Mouse (Mus musculus): ENCODE measurements around the gene Moap1. TPM values are rescaled to one million over a fixed set of nuclear protein-coding genes. Genes with fewer than 3 reads are reported as not detected.
A peak's percentile ranks its signal among the peaks of the same experiment; 100 is the strongest.

Gene Moap1
- 10 to 100 TPM; 33.1 to 34.5 TPM for total RNA-seq (2021)
- long read RNA-seq, experiment 1, transcript Moap1-202 (2 exons, 1,284 nt), result major isoform, 40 of 49 reads
- long read RNA-seq, experiment 1, transcript Moap1-201 (2 exons, 1,312 nt), result minor isoform, 9 of 49 reads
- long read RNA-seq, experiment 1, partial matches to known transcripts, result 0 of 49 reads
- long read RNA-seq, experiment 1, other reads (novel, unspliced or antisense), result 0 of 49 reads
- long read RNA-seq, experiment 2, transcript Moap1-202 (2 exons, 1,284 nt), result major isoform, 36 of 40 reads
- long read RNA-seq, experiment 2, partial matches to known transcripts, result 0 of 40 reads
- long read RNA-seq, experiment 2, other reads (novel, unspliced or antisense), result 0 of 40 reads

DNA sequence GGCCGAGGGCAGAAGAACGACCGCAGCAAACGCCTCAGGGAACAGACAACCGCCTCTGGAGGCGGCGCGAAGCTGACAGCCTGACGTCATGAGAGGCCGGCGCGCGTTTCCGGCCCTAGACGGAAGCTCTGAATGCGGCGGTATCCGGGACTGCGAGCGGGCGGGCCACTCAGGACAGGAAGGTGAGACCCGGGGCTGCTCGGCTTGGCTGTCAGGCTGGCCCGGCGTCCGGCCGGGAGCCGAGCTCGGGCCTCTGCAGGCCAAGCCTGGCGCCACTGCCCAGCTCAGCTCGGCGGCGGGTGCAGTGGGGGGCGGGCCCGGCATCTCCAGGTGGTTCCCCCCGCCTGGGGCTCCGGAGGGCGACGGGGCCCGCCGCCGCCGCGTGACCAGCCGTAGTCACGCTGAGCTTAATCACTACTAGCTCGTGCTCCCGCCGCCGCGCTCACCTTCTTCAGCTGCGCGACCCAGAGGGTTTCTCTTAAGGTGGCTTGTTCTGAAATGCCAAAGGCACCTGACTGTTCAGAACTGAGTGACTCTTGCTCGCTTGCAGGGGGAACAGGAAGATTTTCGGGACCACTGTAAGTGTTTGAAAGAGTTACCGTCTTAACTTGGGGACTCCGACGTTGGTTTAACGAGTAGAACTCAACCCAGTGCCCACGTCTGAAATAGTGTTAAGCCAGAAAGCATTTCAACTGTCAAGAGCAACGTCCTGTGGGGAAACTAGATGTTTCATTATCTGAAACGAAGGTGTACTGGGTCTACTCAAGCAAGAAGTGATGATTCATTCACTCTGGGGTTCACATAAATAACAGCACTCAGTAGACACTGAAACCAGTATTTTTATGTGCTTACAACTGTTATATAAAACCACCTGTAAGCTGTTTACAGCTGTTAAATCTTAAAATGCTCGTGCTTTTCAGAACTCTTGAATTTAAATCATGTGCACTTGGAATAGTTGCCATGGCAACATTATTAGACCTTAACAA lies at the start of gene Moap1, which contains the start of gene Tmem251:
Gene Moap1 (minus strand): TSS at position 73 of the 986 bp plus-strand sequence.
Gene Tmem251 (plus strand): TSS at position 174 of the 986 bp plus-strand sequence.
- DNase-seq (ENCODE audit: low spot score in 2 of 2), result peak; percentile 90 to 93

DNA sequence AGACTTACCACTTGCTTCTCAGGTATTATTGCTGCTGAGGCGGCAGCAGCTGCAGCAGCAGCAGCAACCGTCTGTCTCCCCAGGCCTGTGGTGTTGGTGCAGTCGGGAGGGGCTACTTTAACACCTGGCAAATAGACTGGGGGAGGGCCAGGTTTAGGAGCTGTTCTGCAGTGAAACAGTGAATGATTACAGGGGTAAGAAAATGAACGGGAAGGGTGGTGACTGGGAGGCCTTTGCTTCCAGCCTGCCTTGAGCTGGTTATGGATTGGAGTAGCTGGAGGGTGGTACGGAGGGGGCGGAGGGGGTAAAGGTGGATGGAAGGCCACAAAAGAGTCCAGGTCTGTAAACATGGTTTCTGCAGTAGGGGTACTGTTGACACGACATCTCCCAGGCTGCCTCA lies 44.5 kb upstream of the Moap1 start:
- no peak for DNase-seq (ENCODE audit: low spot score in 2 of 2)

- no peak for DNase-seq (ENCODE audit: low spot score in 2 of 2)
Measured at GRCm38 (mm10) chr12:102785593-102785985, 42.1 kb upstream of the Moap1 start.

DNA sequence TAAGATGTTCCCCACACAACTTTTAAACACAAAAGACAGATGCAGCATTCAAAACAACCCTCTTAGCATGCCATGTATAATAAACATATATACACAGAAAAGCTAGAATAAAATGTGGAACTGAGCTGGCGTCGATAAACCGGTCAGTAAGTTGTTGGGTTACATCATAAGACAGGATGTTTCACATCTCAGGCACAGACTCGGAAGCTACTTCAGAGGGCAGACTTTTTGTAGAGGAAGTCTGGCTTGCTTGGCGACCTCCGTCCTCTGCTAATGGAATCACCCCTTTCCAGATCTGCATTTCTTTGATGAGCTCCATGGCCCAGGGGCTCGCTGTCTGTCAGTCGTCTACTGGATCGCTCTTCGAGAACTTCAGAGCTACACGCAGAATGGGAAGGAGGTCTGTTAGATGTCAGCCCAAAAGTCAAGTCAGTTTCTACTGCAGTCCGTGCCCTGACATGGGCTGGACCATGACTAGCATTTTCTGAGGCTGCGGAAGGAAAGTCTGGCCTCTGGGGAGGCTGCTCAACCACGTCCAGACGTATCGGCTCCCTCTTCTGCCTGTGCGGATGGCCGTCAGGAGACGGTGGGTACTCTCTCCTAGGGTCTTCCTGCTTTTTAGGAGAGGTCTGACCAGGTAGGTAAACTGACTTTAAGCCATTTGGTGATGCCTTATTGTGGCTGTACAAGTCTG lies 41.6 kb upstream of the Moap1 start:
- no peak for DNase-seq (ENCODE audit: low spot score in 2 of 2)

DNA sequence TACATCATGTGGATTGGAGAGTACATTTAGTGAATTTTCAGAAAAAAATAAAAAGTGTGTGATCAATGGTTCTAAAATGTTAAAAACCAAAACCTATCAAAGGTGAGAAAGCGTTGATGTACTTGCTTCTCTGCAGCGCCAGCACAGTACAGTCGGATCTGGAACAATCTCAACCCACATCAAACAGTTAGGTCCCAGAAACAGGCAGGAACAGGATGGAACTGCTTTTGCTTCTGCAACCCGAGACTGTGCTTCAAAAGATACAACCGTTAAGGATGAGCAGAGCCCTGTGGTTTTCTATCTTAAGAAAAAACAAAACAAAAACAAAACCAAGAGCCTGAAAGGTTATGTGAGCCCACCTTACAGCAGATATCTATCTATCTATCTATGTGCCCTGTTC lies 39.4 kb upstream of the Moap1 start:
- DNase-seq (ENCODE audit: low spot score in 2 of 2), result no peak

DNA sequence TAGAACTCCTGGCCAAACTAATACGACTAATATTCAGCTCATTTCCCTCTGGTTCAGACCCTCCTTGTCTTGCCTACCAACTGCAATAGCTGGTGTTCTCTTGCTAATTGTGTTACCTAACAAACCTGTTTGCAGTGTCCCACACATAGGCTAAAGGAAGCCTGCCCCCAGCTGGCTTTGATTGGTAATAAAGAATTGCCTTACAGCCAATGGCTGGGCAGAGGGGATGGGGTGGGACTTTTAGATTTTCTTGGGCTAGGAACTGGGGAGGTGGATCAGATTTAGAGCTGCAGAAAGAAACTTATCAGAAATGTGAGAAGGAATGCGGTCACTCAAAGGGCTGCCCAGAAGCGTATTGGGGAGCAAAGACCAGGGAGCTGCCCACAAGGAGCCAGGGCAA lies 36.0 kb upstream of the Moap1 start:
- no peak for DNase-seq (ENCODE audit: low spot score in 2 of 2)

GRCm38 (mm10) chr12:102778151-102778550 lies 34.7 kb upstream of the Moap1 start:
- no peak for DNase-seq (ENCODE audit: low spot score in 2 of 2)

GRCm38 (mm10) chr12:102776035-102776434 lies 32.6 kb upstream of the Moap1 start:
- DNase-seq (ENCODE audit: low spot score in 2 of 2), result no peak

DNA sequence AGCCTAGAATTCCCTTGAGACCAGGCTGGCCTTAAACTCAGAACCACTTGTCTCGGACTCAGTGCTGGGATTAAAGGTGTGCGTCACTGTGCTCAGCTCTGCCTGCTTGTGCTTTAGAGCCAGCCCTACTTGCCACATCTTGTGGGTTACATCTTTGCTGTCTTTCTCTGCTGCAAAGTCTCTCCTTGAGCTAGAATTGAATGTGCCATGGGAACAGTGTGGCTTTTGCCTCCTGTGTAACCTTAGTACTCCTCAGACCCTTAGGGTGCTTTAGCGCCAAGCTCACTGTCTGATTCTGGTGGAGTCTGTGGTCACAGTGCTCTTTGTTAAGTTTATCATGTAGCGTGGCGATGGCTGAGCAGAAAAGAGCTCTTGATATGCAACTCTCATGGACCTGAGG lies 29.2 kb upstream of the Moap1 start:
- no peak for DNase-seq (ENCODE audit: low spot score in 2 of 2)

DNA sequence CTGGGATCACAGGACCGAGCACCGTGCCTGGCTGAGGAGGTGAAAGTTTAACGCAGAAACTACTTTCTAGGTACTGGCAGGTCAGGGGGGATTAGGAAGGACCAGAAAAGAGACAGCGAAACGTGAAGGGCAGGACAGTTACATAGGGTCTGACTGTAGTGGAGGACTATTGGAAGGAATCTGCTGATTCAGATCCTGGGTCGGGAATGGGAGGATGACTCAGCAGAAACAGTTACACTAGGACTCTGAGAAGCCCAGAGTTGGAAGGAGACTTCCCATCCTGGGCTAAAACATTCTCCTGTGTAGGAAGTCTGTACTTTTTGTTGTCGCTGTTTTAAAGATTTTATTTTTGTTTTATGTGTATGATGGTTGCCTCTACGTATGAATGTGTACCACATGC lies 28.1 kb upstream of the Moap1 start:
- DNase-seq (ENCODE audit: low spot score in 2 of 2), result no peak

GRCm38 (mm10) chr12:102769000-102769399 lies 25.5 kb upstream of the Moap1 start:
- no peak for DNase-seq (ENCODE audit: low spot score in 2 of 2)

DNA sequence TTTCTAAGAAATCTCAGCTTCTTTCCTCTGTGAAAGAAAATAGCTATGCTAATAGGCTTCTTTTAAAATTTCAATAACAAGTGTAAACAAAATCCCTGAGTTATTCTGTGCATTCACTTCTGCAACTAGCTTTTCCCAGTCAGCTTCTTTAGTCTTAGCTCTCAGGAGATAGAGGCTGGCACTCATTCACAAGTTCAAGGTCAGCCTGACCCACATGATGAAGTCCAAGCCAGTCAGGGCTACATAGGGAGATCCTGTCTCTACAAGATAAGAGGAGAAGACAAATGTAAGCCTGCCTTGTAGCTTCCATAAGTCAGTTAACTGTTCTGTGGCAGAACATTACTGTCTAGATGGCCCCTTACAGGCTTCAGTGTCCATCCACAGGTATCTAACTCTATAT lies 20.2 kb upstream of the Moap1 start:
- DNase-seq (ENCODE audit: low spot score in 2 of 2), result no peak

DNA sequence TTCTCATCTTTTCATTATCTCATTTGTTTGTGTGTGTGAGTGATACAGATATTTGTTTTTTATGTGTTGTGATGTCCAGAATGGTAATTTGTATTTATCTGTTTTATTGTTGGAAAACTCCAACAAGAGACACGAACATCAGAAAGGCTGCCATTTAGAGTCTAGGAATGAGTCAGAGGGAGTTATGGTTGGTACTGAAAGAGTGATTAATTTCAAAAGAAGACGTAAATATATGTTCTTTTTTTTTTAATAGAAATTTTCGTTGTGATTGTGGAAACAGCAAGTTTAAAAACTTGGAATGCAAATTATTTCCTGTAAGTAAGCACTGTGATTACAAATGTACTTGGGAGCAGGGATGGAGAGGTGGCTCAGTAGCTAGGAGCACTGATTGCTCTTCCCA lies 18.2 kb upstream of the Moap1 start:
- DNase-seq (ENCODE audit: low spot score in 2 of 2), result no peak

DNA sequence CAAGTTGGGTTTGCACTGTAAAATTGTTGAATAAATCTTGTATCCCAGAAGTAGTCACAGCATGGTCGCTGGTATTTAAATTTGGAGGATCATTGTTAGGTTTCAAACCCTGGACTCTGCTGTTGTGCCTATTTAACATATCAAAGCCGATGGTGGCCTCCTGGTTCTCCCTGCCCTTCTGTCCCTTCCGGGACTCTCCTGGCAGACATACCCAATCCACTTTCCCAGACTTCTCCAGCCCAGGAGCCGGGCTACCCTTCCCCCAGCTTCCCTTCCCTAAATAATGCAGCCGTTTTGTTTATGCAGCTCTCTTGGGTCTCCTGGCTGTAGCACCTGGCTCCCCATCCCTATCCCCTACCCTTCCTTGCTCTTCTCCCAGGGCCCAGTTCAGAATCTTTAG lies 15.5 kb upstream of the Moap1 start:
- DNase-seq (ENCODE audit: low spot score in 2 of 2), result no peak

GRCm38 (mm10) chr12:102758403-102758756 lies 14.9 kb upstream of the Moap1 start, which contains the start of gene Gm20604:
Gene Gm20604 (minus strand): TSS chr12:102758672.
- DNase-seq (ENCODE audit: low spot score in 2 of 2), result no peak

GRCm38 (mm10) chr12:102757689-102758402 lies 14.4 kb upstream of the Moap1 start, which contains the start of the genes Gm28051, Gon7 and Ubr7:
Gene Gm28051 (minus strand): TSS chr12:102757765.
Gene Gon7 (minus strand): TSS chr12:102757803.
Gene Ubr7 (plus strand): TSS chr12:102757967.
- DNase-seq (ENCODE audit: low spot score in 2 of 2), result peak; percentile 95 to 97

GRCm38 (mm10) chr12:102757055-102757688 lies 13.7 kb upstream of the Moap1 start:
- DNase-seq (ENCODE audit: low spot score in 2 of 2), result no peak

DNA sequence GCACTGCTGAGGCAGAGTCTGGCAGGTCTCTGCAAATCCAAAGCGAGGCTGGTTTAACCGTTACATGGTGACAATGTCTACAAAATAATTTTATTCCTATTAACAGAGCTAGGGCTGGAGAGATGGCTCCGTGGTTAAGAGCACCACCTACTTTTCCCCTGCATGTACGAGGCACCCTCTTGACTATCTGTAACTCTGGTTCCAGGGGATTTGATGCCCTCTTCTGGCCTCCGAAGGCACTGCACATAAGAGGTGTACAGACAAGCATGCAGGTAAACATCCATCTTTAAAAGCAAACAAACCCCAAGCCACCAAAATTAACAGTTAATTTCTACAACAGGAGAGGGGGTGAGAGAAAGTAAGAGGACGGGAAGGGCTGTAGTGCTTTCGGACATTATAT lies 12.8 kb upstream of the Moap1 start:
- no peak for DNase-seq (ENCODE audit: low spot score in 2 of 2)

- no peak for DNase-seq (ENCODE audit: low spot score in 2 of 2)
Measured at GRCm38 (mm10) chr12:102748256-102748655, 4.8 kb upstream of the Moap1 start.

GRCm38 (mm10) chr12:102744839-102745238 lies 1.4 kb upstream of the Moap1 start:
- DNase-seq (ENCODE audit: low spot score in 2 of 2), result no peak
